34 mouse cellular contexts compared by ENCODE assay signal in genomic region chr5:50728337-50729003, GRCm38 (mm10).
"Had no signal": no experiment of that assay in that cellular context is flagged by ENCODE, and none has a peak within 500 bp of the region (broad histone marks: within the 10 kb centered on the region; RNA-seq: fewer than 3 reads in every experiment).

No protein-coding gene starts in this region.

- H3K9ac ChIP-seq: heart, embryonic 12.5 days; heart, embryonic 13.5 days; heart, embryonic 15.5 days; hindbrain, embryonic 12.5 days; hindbrain, embryonic 13.5 days; hindbrain, embryonic 14.5 days; hindbrain, embryonic 15.5 days; intestine, embryonic 15.5 days; kidney, embryonic 15.5 days had no signal

- H3K4me1 ChIP-seq: heart, embryonic 12.5 days; heart, embryonic 13.5 days; heart, embryonic 15.5 days; hindbrain, embryonic 10.5 days; hindbrain, embryonic 12.5 days; hindbrain, embryonic 13.5 days; hindbrain, embryonic 15.5 days; intestine, embryonic 15.5 days; kidney, embryonic 15.5 days had no signal

- H3K27ac ChIP-seq: heart, embryonic 13.5 days; heart, embryonic 15.5 days; hindbrain, embryonic 10.5 days; hindbrain, embryonic 12.5 days; hindbrain, embryonic 13.5 days; hindbrain, embryonic 14.5 days; hindbrain, embryonic 15.5 days; hindbrain, postnatal 0 days; intestine, embryonic 15.5 days; kidney, embryonic 15.5 days; kidney, postnatal 0 days; layer of hippocampus, adult 2 months; left cerebral cortex, adult 2 months had no signal

- H3K4me3 ChIP-seq: heart, embryonic 12.5 days; heart, embryonic 13.5 days; heart, embryonic 15.5 days; hindbrain, embryonic 10.5 days; hindbrain, embryonic 12.5 days; hindbrain, embryonic 13.5 days; hindbrain, embryonic 15.5 days; intestine, embryonic 15.5 days; kidney, embryonic 15.5 days; layer of hippocampus, adult 2 months; left cerebral cortex, adult 2 months had no signal

- H3K4me2 ChIP-seq: heart, embryonic 12.5 days; heart, embryonic 13.5 days; heart, embryonic 15.5 days; hindbrain, embryonic 12.5 days; hindbrain, embryonic 13.5 days; hindbrain, embryonic 14.5 days; hindbrain, embryonic 15.5 days; intestine, embryonic 15.5 days; kidney, embryonic 15.5 days had no signal

- ATAC-seq: hindbrain, embryonic 16.5 days; hindbrain, postnatal 0 days; inflammation-experienced regulatory T-cells, adult 6 months; intestine, embryonic 15.5 days; intestine, embryonic 16.5 days; intestine, postnatal 0 days had no signal

- DNase-seq: heart, postnatal 10 days; heart, postnatal 14 days; heart, postnatal 36 days; heart, postnatal 4 days; kidney, adult 11 months; kidney, adult 18-20 months; kidney, adult 2 months; kidney, adult 8-10 months; kidney, adult 9 months; kidney, postnatal 10 days; kidney, postnatal 14 days; kidney, postnatal 25 days; kidney, postnatal 36 days; kidney, postnatal 4 days; layer of hippocampus, adult 9-11 months; layer of hippocampus, postnatal 36 days had no signal

- H3K27me3 ChIP-seq: heart, embryonic 12.5 days; heart, embryonic 13.5 days; heart, embryonic 15.5 days; hindbrain, embryonic 12.5 days; hindbrain, embryonic 13.5 days; hindbrain, embryonic 15.5 days; intestine, embryonic 15.5 days; kidney, embryonic 15.5 days had no signal

- H3K36me3 ChIP-seq: heart, embryonic 12.5 days; heart, embryonic 13.5 days; heart, embryonic 15.5 days; hindbrain, embryonic 10.5 days; hindbrain, embryonic 12.5 days; hindbrain, embryonic 13.5 days; hindbrain, embryonic 15.5 days; intestine, embryonic 15.5 days; kidney, embryonic 15.5 days had no signal

- H3K9me3 ChIP-seq: heart, embryonic 12.5 days; heart, embryonic 13.5 days; heart, embryonic 15.5 days; hindbrain, embryonic 10.5 days; hindbrain, embryonic 12.5 days; hindbrain, embryonic 13.5 days; hindbrain, embryonic 15.5 days; intestine, embryonic 15.5 days; kidney, embryonic 15.5 days had no signal
